Mouse (Mus musculus): Measurements from ENCODE around the gene Abca12.

Gene Abca12

DNA sequence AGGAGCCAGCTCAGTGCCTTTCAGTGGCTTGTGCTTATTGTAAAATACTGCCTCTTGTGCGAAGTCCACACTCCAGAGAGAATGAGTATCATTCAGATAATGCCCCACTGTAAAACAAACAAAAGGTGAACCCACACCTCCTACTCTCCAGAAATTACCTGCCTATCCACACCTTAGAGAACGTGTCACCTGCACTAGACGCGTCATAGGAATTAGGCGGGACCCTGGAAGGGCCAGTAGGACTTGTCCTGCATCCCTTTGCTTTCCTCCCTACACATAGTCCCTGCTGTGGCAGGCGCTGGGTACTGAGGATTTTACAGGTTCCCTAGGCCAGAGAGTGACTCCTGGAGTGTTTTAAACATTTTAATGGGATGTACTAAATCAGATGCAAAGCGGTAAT, at the start of gene Abca12:
Abca12 (minus strand) TSS at position 101 of the 400 bp plus-strand sequence.
- in situ Hi-C loops (cut with MboI; ENCODE audit: unreplicated experiment in 2 of 2) = no loop called here

DNA sequence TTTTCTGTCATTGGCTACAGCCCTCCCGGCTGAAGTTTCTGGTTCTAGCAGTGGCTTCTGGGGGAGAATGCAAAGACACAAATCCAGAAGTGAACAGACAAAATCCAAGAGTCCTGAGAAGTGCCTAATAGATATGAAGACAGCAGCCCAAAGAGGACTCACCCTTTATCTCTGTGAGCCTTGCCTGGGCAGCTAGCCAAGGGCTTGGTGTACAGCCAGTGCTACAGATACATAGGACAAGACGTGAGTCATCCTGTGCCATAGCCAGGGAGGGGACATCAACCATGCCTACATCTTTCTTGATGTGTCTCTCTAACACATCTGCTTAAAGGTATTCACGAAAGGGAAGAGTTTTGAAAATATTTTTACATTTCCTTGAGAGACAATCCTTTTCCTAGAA, 43.3 kb upstream of the Abca12 start:
- in situ Hi-C loops (cut with MboI; ENCODE audit: unreplicated experiment in 2 of 2) = no loop called here

DNA sequence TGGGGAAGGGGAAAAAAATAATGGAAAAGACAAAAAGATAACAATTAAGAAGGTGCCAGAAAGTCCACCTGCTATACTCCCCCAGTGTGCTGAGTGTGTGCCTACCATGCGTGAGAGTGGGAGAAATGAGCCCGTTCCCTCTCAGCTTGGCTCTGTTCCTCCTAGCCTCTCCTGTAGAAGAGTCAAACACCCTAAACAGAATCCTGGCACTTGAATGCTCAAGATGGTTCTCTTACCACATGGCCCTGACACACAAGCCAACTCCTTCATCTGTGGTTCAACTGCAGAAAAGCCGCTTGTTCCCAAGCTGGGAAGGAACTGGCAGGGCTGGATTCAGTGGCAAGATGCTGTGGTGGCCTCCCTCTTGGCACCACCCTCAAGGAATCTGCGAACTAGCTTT, 32.7 kb upstream of the Abca12 start:
- in situ Hi-C loops (cut with MboI; ENCODE audit: unreplicated experiment in 2 of 2) = no loop called here

DNA sequence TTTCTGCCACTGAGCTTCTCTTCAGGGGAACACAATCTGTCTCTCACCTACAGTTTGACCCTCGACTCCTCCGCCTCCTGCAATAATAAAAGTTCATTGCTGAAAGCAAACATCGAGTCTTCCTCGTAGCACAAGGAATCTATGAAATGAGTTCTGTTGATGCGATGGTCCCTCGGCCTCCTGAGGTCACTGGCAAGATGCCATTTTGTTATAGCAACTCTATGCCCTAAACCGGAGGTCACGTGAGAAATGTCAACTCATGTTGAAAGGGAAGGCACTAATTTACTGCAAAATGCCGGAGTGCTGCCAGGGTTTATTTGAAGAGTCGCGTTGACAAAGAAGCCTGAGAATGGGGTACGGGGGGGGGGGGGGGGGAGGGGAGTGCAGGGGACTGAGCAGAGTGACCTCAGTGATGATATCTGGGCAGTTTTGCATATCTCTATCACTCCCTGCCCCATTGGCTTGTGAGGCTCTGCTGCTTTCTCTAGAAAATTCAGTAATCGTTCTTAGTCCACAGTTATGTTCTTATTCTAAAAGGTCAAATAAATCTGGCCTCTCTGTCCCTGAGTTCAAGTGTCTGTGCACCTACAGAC, 7.1 kb upstream of the Abca12 start:
- in situ Hi-C loops (cut with MboI; ENCODE audit: unreplicated experiment in 2 of 2) = no loop called here

DNA sequence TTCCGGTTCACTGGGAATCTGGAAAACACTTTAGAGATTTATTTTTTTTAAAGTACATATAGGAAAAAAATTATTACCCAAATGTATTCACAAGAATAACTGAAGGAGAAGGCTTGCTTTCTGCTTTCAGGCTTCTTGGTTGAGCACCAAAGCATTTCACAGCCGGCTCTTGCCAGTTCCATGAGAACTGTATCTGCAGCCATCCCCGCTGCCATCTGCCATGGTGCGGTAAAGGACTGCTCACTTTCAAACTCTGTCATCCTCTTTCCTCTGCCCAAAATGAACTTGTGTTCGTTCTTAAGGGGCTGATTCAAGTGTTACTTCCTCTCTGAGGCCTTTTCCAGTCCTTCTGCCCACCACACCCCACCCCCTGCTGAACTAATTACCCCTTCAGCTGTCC, 3.8 kb upstream of the Abca12 start:
- in situ Hi-C loops (cut with MboI; ENCODE audit: unreplicated experiment in 2 of 2) = no loop called here

DNA sequence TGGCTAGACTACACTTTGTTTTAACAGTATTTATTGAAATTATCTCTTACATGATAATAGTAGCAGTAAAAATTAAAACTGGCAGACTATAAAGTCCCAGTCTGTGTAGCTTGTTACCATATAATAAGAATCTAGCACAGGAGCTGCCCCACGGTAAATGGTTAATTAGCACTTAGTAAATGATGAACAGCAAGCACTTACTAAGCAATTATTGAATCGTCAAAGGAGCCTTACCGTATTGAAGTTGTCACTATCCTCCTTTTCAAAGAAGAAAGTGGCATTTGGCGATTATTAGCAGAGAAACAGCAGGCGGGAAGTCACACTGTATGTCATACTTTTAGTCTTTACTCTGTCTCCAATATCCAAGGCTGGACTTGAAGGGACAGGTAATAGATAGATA, 3.2 kb upstream of the Abca12 start:
- in situ Hi-C loops (cut with MboI; ENCODE audit: unreplicated experiment in 2 of 2) = no loop called here

DNA sequence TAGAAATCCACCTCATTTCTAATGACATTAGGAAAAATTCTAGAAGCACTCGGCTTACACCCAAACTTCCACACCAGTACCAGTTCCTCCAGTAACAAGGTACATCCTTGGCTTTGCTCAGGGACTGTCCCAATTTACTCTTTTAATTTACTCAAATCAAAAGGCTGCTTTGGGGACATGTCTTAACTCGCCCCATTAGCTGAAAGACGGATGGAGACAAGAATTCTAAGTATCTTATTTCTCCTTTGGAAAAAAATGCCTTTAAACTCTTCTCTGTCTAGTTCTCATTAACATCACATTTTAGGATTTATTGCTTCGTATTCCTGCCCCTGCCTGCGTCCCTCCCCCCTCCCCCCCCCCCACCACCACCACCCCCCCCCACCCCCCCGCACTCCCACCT, 626 bp downstream of the Abca12 start:
- in situ Hi-C loops (cut with MboI; ENCODE audit: unreplicated experiment in 2 of 2) = no loop called here

DNA sequence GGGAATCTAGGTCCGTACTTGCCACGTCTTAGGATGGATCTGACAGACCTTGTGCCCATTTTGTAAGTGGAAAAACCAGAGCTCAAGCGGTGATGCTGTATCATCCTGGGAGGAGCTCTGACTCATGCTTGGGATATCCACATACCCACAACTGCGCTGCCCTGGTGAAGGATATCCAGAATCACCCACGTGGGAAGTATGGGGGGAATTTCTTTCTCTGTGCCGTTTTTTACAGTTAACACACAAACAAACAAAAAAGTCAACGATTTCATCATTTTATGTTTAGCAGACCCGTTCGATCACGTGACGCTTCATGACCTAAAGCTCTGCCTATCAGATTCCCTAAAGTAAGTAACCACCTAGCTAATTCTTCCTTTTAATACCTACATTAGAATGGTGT, 1.6 kb downstream of the Abca12 start:
- in situ Hi-C loops (cut with MboI; ENCODE audit: unreplicated experiment in 2 of 2) = no loop called here

DNA sequence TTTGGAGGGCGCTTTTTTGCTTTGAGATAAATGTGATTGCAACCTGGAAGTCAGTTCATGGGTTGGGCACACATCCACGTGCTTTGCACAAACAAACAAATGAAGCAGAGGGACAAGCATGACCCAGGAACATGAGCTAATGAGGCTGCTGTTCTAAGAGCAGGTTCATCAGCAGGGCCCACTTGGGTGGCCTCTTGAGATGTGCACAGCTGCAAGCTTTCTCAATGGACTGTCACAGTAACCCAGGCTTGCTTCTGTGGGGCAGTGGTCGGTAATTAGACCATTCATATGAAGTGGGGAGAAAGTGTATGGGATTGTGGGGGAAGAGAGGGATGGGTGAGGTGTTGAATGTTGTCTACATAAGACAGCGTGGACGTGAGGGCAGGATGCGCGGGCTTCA, 7.0 kb downstream of the Abca12 start:
- in situ Hi-C loops (cut with MboI; ENCODE audit: unreplicated experiment in 2 of 2) = no loop called here

DNA sequence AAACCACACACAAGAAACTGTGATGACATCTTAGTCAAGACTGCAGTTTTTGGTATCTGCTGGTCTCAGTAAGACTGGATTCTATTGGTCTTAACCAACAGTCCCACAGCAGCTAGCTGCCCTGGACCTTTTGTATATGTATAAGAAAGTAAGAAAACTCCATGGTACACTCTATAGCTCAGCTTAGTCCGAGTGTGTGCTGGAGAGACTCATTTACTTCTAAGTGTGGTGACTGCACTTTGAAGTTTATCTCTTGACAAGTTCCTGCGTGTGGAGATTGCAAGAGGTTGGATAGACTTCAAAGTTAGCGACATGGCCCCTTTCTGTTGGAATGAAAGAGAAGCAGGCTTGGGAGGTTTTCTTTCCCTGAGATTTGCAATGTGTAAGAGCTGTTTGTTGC, 17.1 kb downstream of the Abca12 start:
- in situ Hi-C loops (cut with MboI; ENCODE audit: unreplicated experiment in 2 of 2) = no loop called here

DNA sequence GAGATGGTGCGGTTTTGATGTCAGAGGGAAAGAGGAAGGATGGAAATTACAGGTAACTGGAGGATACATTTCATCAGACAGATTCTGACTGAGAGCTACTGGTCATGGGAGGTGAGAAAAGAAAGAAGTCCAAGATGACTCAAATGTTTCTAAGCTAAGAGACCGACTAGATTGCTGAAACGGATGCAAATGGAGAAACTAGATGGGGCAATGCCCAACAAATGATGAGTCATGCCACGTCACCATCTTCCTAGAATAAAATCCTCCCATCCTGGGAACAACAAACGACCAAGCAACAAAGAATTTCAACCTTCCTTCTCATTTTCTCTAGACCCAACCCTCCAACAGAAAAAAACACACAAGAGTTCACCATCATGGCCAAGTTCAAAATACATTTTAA, 18.6 kb downstream of the Abca12 start:
- in situ Hi-C loops (cut with MboI; ENCODE audit: unreplicated experiment in 2 of 2) = no loop called here

DNA sequence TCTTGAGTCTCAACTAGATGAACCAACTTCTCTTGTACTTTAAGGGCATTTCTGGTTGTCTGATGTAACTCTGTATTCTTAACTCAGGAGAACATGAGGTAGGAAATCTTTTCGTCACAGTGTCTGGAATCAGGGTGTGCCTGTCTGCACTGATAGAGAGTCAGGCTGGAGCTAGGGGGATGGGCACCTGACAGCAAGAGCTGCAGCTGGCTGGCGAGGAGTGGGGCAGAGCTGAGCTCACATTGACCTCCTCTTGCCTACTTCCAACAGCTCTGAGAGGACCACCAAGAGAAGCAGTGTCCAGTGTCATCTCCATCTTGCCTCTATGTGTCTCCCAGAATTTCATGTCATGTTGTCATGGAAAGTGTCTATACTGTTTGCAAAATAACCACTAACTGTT, 20.5 kb downstream of the Abca12 start:
- in situ Hi-C loops (cut with MboI; ENCODE audit: unreplicated experiment in 2 of 2) = no loop called here

DNA sequence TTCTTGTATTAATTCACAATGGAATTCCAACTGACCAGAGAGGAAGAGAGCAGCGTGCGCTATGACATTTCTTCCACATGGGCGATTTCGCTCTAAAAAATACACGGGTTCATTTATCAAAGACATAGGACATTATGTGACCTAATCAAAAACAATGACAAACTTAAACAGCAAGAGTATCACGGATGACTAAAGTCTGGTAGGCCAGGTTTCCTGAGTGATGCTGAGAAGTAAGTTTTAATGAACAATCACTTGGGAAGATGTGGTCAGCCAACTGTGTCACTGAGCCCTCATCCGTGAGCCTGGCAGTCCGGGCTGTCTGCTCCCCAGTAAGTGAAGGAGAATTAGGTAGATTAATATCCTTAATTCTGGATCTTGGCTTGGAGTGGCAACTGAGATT, 21.2 kb downstream of the Abca12 start:
- in situ Hi-C loops (cut with MboI; ENCODE audit: unreplicated experiment in 2 of 2) = no loop called here

DNA sequence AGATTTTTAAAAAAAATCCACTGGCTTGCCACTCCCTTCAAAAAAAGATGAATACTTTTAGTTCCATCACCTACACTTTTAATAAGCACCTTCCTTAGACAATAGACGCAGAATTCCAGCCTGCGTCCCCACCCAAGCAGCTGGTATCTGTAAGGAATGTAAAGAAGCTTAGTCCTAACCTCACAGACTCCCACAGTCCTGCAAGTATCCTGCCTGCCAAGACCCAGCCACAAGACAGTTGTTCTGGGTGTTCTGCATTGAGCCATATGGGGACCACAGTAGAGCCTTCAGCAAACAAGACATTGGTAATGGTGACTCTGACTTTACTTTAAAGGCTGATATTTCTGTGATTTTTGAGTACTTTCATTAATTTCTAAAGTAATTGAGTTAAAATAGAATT, 22.2 kb downstream of the Abca12 start:
- in situ Hi-C loops (cut with MboI; ENCODE audit: unreplicated experiment in 2 of 2) = no loop called here

DNA sequence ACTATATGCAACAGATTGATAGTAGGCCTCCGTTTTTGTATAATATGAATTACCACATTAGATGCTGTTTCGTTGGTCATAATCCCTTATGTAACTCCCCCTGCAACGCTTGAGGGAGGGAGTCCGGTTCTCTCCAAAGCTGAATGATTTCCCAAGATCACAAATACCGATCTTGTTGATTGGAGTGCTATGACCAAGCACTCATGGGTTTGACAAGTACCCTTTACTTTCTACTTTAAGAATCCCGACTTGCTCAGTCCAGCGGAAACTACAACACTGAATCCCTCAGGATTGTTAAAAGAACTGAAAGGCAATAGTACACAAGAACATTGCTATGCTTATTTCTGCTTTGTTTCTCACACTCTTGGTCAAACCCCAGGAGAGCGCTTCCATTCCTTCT, 28.1 kb downstream of the Abca12 start:
- in situ Hi-C loops (cut with MboI; ENCODE audit: unreplicated experiment in 2 of 2) = no loop called here

DNA sequence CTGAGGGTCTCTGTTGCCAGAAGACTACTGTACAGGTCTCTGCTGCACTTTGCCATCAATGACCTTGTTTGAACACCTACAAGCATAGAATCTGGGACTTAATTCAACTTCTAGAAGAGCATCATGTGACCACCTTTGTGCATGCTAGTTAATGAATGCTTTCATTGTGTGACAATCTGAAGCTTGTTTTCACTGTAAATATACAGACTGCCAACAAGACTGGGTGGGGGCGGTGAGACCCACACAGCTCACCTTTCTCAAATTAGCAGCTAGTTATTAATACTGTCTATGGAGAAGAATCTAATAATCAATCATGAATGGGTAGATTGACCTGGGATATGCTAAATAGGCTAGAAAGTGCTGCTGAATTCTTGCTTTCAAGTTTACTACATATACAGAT, 30.6 kb downstream of the Abca12 start:
- in situ Hi-C loops (cut with MboI; ENCODE audit: unreplicated experiment in 2 of 2) = no loop called here

DNA sequence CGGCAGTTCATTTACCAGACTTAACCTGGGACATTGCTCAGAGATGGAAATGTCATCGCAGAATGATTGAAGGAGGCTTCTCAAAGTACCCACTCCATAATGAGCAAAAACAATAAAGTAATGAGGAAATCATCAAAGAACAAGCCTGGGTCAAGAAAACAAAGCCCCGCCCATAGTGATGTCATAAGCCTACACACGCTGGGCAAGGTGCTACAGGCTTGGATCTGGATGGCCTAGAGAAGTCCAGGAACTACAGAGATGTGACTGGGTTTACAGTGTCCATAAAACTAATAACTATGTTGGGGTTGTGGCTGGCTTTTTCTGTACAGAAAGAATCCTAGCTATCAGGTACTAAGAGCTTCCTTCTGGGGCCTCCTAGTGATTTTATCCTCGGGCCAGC, 41.6 kb downstream of the Abca12 start:
- in situ Hi-C loops (cut with MboI; ENCODE audit: unreplicated experiment in 2 of 2) = no loop called here

DNA sequence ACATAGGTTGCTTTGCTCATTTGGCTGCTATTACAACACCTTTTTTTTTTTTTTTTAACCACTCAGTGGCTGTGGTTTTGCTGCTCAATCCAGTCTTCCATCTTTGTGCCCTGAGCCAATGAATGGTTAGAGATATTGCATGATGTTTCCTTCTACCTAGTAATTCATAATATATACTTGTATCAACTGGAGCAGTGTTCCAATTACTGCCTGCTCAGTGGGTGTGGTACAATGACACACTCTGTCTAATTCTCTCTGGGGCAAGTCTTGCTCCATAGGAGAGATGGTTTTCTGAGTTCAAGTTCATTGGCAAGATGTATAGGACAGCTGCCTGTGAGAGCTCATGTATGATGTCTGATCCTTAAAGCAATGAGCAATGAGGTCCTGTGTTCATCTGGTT, 44.4 kb downstream of the Abca12 start:
- in situ Hi-C loops (cut with MboI; ENCODE audit: unreplicated experiment in 2 of 2) = no loop called here

DNA sequence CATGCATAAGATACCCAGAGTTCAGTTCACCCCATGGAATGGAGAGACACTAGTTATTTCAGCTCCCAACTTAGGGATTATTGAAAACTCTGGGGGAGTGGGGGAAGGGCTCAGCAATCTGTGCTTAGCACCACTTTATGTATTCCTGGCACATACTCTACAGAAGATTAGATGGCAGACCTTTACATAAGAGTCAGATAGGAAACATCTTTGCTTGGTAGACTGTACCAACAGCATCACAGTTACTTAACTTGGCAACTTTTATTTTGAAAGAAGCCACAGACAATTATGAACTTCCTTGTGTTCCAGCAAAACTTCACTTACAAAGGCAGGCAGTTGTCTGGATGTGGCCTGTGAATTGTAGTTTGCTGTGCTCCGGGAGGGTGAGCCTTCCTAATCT, 46.9 kb downstream of the Abca12 start:
- in situ Hi-C loops (cut with MboI; ENCODE audit: unreplicated experiment in 2 of 2) = no loop called here

DNA sequence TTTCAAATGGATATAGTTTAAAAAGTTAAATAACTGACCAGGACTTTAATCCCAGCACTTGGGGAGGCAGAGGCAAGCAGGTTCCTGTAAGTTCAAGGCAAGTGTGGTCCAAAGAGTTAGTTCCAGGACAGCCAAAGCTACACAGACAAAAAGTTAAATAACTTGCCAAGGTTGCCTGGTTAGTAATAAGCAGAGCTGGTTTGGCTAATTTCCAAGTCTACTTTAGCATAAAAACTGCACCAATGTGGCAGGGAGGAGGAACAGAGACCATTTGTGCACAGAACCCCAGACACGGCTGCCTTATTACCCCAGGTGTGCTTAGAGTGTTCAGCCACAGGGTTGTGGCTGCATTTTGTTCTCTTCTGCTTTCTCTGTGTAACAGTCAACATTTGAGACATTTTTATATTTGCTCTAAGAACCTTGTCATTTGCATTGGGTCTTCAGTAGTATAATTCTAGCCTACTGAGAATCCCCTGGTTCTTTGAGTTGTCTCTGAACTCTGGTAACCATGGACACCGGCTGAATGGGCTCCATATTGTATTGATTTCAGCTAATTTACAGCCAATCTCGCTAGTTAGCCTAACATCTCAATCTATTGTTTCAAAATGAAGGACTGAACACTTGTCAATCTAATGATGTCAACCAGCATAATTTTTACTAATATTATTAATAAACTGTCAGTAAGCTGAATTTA, 71.7 kb downstream of the Abca12 start:
- in situ Hi-C loops (cut with MboI; ENCODE audit: unreplicated experiment in 2 of 2) = no loop called here

DNA sequence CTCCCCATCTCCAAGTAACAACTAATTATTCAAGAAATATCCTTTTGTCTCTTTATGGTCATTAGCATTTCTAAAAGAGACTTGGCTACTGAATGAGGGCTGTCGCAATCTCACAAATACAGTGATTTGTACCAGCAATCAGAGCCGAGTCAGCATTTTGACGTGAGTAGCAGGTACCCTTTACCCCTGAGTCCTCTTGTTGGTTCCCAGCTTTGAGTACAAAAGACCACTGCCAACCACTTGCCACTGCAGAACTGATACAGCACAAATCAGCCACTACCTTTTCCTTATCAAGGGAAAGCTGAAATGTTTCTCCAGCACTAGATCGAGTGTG, 72.5 kb downstream of the Abca12 start:
- in situ Hi-C loops (cut with MboI; ENCODE audit: unreplicated experiment in 2 of 2) = no loop called here

DNA sequence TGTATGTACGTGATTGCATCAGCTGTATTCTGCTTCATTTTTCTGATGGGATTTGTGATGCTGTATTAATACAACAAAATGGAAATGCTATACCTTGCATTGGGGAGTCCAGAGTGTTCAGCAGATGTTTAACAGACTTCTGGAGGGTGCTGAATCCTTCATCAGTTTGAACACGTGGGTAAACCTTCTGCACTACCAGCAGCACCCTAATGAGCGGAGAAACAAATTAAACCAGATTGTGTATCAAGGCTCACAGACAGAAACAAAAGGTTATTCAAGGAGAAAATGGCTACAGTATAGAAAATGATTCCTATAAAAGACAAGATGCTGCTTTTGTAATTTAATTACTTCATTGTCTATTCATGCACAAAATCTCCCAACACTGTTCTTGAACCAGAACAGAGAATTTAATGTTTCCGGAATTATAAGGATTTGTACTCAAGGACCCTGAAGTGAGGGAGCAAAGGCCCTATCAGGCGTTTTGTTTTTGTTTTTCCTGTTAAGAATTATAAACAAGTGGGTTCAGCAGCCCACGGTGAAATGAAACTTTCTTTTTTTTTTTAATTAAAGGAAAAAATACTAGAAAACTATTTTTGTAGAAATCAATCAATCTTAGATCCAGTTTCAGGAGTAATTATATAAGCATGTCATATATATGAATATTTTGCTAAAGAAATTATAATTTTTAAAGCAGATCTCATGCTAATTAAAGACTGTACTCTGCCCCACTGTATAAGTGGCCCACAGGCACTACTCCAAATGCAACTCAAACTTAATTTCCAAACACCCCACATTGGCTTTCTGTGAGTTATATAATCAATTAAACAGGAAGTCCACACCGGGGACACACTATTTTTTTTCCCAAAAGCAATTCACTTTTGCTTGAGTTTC, 73.1 kb downstream of the Abca12 start:
- in situ Hi-C loops (cut with MboI; ENCODE audit: unreplicated experiment in 2 of 2) = no loop called here

All from v-Abl transformed pro-B cells (cell line).